Mouse (Mus musculus): ENCODE measurements around the gene Zfp574. TPM values are rescaled to one million over a fixed set of nuclear protein-coding genes. Genes with fewer than 3 reads are reported as not detected.

Gene Zfp574
- total and polyA plus RNA-seq, 3 experiments, result 16.3 to 30.2 TPM; not detected in 1

DNA sequence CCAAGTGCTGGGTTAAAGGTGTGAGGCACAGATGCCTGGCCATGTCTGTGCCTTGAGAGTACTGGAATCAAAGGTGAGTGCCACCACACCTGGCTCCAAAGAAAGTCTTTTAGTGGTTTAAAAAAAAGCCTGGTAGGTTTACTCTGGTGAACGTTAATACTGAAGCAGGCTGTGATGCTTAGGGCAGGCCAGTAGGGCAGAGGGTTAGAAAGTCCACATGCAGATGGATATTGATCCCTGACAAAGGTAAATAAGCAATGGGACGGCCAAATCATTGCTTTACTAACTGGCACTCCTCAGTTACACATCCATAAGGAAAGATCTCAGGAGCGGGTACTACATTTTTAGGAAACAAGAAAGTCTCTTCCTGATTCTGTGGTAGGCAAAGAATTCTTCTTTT is 19.8 kb upstream of the Zfp574 start:
- no peak for TF ChIP-seq ETS1 (IDR thresholded peaks at IDR 0.05; ENCODE audit: low read depth, low read length)
- TF ChIP-seq GABPA (IDR thresholded peaks at IDR 0.05; ENCODE audit: low read depth, low read length), result no peak
- TF ChIP-seq ZKSCAN1 (IDR thresholded peaks at IDR 0.05; ENCODE audit: low read depth, low read length), result no peak
- no peak for TF ChIP-seq POLR2AphosphoS5 (IDR thresholded peaks at IDR 0.05; ENCODE audit: borderline replicate concordance, low read depth, low read length)
- no peak for TF ChIP-seq NELFE (IDR thresholded peaks at IDR 0.05; ENCODE audit: low read depth, low read length)
- no peak for TF ChIP-seq KAT2A (conservative IDR thresholded peaks at IDR 0.05; ENCODE audit: low read depth, low read length)
- Histone ChIP-seq H3K9ac (ENCODE audit: control insufficient read depth, low read depth, low read length, poor library complexity, severe bottlenecking) (no peak overlapping the region), H3K4me1 (ENCODE audit: control insufficient read depth in 1 of 2, insufficient read depth in 2 of 2, low read length in 2 of 2) (no peaks in the 10 kb centered on the region), H3K27ac (ENCODE audit: control insufficient read depth, low read depth, low read length) (no peak overlapping the region), H3K9me3 (replicated peaks; ENCODE audit: insufficient read depth, low read length) (no peaks in the 10 kb centered on the region), H3K36me3 (ENCODE audit: control insufficient read depth in 1 of 2, insufficient read depth in 2 of 2, low read length in 2 of 2) (no peaks in the 10 kb centered on the region; a peak in 1 of 4 replicates), H3K4me3 (ENCODE audit: control insufficient read depth in 1 of 2, insufficient read depth in 1 of 2, low read depth in 2 of 2, low read length in 2 of 2) (no peak overlapping the region), H3K27me3 (ENCODE audit: control insufficient read depth in 1 of 2, insufficient read depth in 2 of 2, low read length in 2 of 2) (no peaks in the 10 kb centered on the region), H3K79me2 (ENCODE audit: control insufficient read depth, insufficient read depth, low read length, poor library complexity) (no peaks in the 10 kb centered on the region)
- no peak for DNase-seq (ENCODE audit: low read depth, low spot score)

- TF ChIP-seq EP300 (IDR thresholded peaks at IDR 0.05; ENCODE audit: low read depth in 1 of 2, low read length in 2 of 2) (no peak), TCF12 (IDR thresholded peaks at IDR 0.05; ENCODE audit: low read depth, low read length) (no peak), ZMIZ1 (IDR thresholded peaks at IDR 0.05; ENCODE audit: low read depth, low read length) (no peak), POLR2A (IDR thresholded peaks at IDR 0.05; ENCODE audit: control insufficient read depth in 1 of 2, insufficient read depth in 1 of 2, low read depth in 1 of 2, low read length in 2 of 2, poor library complexity in 1 of 2) (no peak), CHD2 (IDR thresholded peaks at IDR 0.05; ENCODE audit: low read length) (no peak), MYC (IDR thresholded peaks at IDR 0.05; ENCODE audit: low read depth, low read length) (no peak), NELFE (IDR thresholded peaks at IDR 0.05; ENCODE audit: low read depth, low read length) (no peak), MAFK (IDR thresholded peaks at IDR 0.05; ENCODE audit: borderline replicate concordance, low read depth, low read length) (no peak), E2F4 (IDR thresholded peaks at IDR 0.05; ENCODE audit: borderline replicate concordance, low read depth, low read length) (no peak), MEF2A (IDR thresholded peaks at IDR 0.05; ENCODE audit: extremely low read depth, insufficient replicate concordance, low read depth, low read length, poor library complexity, severe bottlenecking) (no peak), SMC3 (IDR thresholded peaks at IDR 0.05; ENCODE audit: low read depth, low read length) (no peak), TAL1 (IDR thresholded peaks at IDR 0.05; ENCODE audit: low read length) (no peak), GATA1 (IDR thresholded peaks at IDR 0.05; ENCODE audit: low read depth, low read length) (no peak), RAD21 (IDR thresholded peaks at IDR 0.05; ENCODE audit: low read depth, low read length) (no peak)
- H3K27ac ChIP-seq (ENCODE audit: control insufficient read depth, low read depth, low read length), result no peak overlapping the region
- no peak overlapping the region for H3K9ac ChIP-seq (ENCODE audit: control insufficient read depth, low read depth, low read length, poor library complexity, severe bottlenecking)
- H3K4me1 ChIP-seq (ENCODE audit: control insufficient read depth in 1 of 2, insufficient read depth in 2 of 2, low read length in 2 of 2), result no peaks in the 10 kb centered on the region
- H3K27me3 ChIP-seq (ENCODE audit: control insufficient read depth in 1 of 2, insufficient read depth in 2 of 2, low read length in 2 of 2), result no peaks in the 10 kb centered on the region
- no peak for DNase-seq (ENCODE audit: low read depth, low spot score)
- H3K4me3 ChIP-seq (ENCODE audit: control insufficient read depth in 1 of 2, insufficient read depth in 1 of 2, low read depth in 2 of 2, low read length in 2 of 2), result no peak overlapping the region
- no peaks in the 10 kb centered on the region for H3K79me2 ChIP-seq (ENCODE audit: control insufficient read depth, insufficient read depth, low read length, poor library complexity)
- no peaks in the 10 kb centered on the region; a peak in 1 of 4 replicates for H3K36me3 ChIP-seq (ENCODE audit: control insufficient read depth in 1 of 2, insufficient read depth in 2 of 2, low read length in 2 of 2)
- no peaks in the 10 kb centered on the region for H3K9me3 ChIP-seq (replicated peaks; ENCODE audit: insufficient read depth, low read length)
Observed at GRCm38 (mm10) chr7:25056951-25057350, 15.4 kb upstream of the Zfp574 start.

Measured in MEL (cell line).